Mouse (Mus musculus) kidney, postnatal 36 days (tissue): ENCODE results near the gene Idh3a.
"Not testable (repeated sequence)": the region's sequence is repeated elsewhere in the genome, so short reads cannot be mapped to it uniquely, and the experiment has no call there.

Experiments
- DNase-seq, 2 experiments: peaks; one replicate each; pipeline ENCODE4 v3.0.0; 2021 to 2022; ENCODE audit warnings: mixed read lengths in 2 of 2

The Idh3a gene

DNA sequence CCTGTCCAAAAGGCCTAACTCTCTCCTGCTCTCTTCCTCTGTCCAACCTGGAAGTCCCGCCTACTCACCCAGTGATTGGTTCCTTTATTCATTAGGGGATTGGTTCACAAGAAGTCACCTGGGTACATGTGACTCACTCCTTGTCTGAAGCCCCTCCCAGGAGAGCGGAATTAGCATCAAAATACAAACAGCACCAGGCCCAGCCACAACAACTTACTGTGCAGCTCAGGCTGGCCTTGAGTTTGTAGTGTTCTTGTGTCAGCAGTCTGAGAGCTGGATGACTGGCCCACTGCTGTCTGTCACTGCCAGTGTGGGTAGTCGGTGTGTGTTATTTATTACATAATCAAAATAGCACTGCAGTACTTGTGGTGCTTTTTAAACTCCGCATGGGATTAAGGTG, 7.5 kb downstream of the Idh3a start:
- not testable (repeated sequence) for DNase-seq

DNA sequence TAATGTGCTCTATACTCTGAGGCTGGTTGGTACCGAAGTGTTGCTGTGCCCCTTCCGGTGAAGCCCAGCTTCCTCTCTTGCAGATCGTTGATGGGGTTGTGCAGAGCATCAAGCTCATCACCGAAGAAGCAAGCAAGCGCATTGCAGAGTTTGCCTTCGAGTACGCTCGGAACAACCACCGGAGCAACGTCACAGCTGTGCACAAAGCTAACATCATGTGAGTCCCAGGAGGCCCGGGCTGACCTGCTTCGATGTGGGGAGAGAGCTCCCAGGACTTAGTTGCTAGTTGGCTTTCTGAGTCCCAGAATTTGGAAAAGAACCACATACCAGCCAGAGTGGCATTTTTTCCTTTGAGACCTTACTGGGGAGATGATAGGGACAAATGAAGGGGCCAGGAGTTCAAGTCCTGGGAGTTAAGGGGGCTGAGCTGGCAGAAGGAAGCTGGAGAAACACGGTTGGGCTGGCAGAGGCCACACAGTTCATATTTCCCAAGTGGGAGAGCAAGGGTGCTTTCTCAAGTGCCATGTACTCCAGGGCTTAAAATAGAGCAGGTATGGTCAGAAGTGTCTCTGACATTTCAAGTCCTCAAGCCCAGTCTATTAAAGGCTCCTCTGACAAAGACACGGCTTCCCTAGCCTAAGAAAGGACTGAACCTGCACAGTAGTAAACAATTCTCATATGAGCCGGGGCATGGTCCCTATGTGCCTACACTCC, 10.8 kb downstream of the Idh3a start:
- DNase-seq, result no peak

DNA sequence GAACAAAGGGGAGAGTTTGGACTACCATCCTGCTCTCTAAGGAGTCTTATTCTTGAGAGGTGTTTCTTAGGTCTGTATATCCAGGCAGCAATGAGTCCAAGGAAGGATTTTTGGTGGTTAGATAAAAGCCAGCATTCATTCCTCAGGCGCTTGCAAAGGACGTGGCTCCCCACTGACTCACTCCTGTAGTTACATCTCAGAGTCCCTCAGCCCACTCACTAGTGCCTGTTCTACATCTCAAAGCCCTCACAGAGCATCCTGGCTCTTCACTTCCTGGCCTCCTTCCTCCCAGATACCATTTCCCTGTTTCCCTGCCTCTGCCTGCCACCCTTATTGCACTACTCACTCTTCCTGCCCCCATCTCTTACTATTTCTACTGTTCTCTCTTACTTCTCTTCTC, 16.3 kb downstream of the Idh3a start:
- no peak for DNase-seq

DNA sequence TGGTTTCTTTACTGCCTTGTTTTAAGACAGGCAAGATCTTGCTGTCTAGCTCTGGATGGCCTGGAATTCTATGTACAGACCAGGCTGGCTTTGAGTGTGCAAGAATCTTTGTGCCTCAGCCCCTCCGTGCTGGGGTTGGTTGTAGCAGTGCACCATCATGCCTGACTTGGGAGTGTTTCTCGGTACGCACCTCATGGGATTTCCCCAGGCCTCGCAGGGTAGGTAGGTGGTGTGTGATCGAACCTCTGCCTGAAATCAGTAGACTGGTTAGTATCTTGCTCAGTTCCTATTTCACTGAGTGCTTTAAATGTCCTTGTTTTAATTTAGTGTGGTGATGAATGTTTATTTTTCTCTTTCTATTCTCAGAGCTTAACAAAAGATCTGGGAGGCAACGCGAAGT, 16.8 kb downstream of the Idh3a start:
- DNase-seq, result no peak

DNA sequence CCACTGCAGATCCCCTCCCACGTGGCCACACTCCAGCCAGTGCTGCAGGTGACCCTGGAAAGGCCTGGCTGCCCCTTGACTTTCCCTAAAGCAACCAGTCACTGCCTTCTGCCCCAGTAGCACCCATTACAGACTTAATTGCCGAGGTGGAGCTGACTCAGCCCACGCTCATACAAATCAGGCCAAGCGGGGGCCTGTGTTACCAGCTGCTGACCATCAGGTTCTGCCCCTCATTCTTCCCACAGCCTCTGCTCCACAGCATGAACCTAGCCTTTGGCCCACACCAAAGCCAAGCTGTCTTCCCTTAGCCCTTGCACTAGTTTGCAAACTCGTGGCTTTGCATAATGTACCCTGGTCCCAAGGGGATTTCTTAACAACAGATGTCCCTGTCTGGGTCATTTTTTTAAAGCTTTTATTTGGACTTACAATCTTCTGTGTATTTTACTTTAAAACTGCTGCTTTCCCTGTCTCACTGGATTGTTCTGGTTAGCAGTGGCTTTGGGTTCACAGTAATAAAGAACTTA, 18.1 kb downstream of the Idh3a start:
- DNase-seq, result peak in 1 of 2 experiments; percentile 13

DNA sequence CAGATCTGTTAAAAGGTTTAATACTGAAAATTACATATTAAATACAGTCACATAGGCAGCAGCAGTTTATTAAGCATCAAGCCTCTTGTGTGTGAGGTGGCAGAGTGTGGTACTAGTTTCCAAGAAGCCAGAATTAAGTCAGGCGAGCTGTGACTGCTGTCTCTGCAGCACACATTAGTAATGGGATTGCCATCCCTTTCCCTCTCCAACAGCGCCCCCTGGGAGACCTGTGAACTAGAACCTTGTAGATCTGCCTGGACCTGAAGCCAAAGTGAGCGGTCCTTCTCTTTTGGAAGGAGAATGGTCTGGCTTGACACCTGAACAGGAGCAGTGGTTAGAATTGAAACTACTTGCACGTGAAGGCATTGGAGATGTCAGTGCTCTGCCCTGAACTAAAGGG, 18.8 kb downstream of the Idh3a start:
- peak; percentile 45 to 88 for DNase-seq

DNA sequence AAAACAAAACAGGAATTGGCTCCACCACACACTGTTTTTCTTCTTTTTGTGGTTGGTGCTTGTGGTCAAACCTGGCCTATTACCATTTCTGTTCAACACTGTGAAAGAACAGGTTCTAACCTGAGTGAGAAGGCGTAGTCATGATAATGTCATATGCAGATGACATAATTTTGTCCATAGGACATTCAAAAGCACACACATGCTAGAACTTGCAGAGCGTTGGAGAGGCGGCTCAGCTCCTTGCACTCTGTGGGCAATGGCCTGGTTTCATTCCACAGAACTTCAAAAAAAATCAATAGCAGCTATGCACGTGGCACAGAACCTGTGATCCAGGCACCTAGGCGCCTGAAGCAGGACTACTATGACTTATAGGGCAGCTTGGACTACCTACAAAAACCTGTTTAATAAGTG, 26.7 kb downstream of the Idh3a start:
- DNase-seq, result no peak

DNA sequence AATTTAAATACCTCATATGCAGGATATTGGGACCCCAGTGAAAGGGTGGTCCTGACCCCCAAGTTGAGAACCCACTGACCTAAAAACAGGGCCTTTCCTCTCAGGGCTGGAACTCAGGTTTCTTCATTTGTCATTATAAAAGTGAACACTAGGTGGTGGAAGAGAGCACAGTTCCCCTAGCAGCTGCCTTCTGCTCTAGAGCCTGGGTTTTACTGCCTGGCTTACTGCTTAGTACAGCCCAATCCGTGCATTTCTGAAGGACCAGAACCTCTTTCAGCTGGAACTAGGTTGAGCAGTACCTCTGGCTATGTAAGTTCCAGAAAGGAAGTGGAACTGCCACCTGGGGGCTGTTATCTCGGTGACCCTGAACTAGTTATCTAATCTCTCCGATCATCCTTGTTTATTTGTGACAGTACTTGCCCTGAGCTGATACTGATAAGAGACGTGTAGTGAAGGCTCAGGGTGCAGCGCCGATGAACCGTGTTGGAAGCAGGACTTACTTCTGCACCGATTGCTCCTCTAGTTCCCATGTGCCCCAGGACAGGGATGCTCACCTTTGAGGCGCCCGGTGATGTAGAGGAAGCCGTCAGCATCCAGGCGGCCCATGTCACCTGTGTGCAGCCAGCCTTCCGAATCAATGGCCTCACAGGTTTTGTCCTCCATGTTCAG, 28.2 kb downstream of the Idh3a start:
- peak; percentile 9 to 29 for DNase-seq

DNA sequence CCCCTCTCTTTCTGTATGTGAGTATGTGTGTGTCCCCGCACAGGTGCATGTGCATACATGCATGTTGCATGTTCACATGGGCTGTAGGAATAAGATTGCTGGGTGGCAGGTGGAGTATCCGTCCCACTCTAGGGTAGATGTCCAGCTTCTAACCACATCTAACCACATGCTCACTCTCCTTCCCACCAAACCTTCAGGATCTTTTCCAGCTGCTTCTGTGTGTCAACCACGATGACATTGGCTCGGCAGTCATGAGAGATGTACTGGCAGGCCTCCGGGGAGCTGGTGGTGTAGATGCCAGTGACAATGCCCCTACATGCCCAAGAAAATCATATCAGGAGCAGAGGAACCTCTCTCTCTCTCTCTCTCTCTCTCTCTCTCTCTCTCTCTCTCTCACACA, 41.1 kb downstream of the Idh3a start:
- no peak for DNase-seq

DNA sequence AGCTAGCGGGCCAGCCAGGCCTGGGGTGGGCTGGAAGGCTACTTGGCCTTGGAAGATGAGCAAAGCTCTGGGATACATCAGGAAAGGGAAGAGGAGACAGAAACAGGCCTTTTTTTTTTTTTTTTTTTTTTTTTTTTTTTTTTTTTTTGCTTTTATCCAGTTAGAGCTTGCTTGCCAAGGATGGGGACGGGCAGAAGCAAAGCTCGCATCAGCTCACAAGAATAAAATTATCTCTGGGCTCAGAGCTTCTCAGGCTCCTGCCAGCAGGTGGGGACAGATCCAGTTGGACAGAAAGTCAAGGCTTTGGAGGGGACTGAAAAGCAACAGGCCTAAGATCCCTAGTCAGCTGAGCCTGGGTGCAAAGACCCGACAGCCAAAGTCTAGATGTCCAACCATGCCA, 42.6 kb downstream of the Idh3a start:
- DNase-seq, result no peak

DNA sequence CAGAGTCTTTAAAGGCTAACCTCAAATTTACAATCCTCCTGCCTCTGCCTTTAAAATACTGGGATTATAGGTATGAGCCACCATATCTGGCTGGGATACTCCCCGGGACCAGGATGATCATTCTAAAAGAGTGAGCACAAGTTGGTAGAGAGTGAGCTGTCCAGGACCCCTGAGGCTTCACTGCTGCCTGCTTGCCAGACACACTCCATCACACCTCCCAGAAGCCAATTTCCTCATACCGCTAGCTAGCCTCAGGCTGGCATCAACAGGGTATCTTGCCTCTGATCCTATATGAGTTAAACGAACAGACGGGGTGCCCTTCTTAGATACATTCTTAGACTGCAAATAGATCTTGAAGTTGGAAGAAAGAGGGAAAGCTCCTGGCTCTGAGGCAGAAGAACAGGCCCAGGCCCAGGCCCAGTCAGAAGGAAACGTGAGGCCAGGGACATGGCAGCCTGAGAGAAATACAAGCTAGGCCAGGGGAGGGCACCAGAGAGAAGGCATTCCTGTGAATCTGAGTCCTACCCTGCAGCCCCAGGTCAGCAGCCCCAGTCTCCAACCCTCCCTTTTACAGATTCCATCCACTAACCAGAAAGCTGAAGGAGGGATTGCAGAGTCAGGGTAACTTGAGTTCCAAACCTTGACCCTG, 43.6 kb downstream of the Idh3a start:
- DNase-seq, result peak in 1 of 2 experiments; percentile 32

DNA sequence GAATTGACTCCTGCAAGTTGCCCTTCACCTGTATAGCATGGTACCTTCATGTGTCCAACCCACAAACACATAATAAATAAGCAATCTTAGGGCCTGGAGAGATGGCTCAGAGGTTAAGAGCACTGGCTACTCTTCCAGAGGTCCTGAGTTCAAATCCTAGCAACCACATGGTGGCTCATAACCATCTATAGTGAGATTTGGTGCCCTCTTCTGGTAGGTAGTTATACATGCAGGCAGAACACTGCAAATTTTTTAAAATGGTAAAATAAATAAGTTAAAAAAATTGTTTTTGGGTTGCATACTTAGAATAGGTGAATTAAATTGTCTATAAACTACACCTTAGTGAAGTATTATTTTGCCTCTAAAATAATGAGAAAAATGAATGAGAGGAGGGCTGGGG, 44.8 kb downstream of the Idh3a start:
- DNase-seq, result no peak

DNA sequence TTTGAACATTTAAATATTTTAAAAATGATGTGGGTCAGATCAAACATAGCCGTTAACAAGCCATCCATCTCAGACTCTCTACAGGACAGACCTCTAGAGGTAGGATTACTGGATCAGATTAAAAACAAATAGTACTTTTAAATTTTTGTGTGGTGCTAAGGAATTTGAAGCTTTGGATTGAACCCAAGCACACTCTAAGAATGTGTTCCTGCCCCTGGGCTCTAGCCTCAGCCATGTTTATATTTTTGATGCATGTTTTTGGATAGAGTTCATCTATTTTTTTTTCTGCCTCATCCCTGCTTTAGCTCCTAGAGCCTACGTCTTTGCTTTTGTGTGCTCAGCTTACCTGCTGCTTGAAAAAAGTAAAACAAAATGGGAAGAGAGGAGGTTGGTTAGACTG, 47.3 kb downstream of the Idh3a start:
- no peak for DNase-seq

DNA sequence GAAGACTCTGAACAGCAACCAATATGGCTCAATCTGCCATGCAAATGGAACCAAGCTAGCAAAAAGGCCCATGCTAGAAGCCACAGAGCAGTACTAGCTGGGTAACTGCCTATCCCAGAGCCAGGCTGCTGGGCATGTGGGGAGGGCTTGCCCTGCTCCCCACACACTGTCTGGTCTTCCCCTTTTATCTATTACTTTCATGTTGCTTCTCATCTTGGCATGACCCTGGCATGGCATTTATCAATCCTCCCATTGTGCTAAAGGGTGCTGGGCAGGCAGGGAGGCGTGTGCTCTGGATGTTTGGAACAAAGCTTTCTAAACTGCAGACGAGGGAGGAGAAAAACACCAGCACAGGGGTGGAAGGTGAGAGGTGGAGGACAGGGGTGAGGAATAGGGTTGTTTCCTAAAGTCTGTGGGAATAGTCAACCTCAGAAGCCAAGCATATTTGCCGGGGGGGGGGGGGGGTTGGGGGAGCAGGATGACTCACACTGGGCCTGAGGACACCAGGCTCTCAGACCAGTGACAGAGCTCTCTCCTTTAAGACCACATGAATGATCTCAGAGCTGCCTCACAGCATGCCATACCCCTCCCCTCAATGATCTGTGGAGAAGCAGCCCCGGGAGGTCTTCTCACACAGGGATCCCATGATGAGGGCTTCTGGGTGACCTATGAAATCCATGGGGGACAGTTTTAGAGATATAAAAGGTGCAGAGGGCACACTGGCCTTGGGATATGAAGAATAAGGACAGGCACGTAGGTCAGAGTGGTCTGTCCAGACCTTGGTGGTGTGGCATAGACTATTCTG, 51.6 kb downstream of the Idh3a start:
- no peak for DNase-seq

DNA sequence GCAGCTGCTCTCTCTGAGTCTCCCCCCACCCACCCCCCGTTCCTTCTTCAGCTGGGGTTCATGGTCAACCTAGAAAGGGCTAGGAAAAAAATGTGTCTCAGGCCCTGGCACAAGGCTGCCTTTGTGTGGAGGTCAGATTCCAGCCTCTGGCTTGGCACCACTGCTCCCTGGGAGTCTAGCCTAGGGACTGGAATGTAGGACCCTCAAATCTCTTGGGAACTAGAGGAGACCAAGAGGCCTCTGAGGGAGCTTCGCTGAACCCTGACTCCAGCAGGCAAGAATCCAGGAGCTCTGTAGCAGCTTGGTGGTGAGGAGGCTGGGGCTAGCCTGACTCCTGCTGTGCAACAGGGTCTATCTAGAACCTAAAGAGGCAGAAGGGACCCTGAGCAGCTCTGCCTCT, 53.1 kb downstream of the Idh3a start:
- DNase-seq, result no peak

DNA sequence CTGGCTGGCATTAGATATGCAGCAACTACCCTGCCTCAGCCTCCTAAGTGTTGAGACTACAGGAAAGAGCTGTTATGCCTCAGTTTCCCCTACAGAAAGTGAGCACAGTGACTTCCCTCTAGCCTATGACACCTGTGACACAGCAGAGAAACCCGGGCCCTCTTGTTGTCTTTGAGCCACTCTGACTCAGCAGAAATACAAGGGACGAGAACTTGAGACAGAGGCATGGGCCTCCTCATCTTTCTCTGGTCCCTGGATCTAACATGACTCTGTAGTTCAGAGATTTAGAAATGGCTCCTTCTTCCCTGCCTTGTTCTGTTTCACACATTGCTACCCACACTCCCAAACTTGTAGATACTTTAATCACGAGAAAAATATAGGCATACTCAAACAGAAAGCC, 55.4 kb downstream of the Idh3a start:
- no peak for DNase-seq

DNA sequence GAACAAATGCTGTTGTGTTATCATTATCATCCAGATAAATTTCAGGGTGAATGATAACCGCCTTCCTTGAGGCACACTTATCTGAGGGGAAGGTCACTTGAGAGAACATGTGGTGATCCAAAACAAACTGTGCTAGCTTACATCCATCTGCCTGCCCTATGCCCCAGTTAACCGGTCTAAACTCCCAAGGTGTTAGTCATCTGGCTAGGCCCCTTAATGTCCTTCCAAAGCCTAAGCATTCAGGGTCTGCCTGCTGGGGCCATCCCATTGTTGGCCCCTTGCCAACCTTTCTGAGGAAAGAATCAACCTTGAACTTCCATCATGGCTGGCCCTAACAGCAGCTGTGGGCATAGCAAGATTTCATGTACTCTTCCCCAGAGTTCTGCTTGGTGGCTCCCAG, 56.0 kb downstream of the Idh3a start:
- no peak for DNase-seq

DNA sequence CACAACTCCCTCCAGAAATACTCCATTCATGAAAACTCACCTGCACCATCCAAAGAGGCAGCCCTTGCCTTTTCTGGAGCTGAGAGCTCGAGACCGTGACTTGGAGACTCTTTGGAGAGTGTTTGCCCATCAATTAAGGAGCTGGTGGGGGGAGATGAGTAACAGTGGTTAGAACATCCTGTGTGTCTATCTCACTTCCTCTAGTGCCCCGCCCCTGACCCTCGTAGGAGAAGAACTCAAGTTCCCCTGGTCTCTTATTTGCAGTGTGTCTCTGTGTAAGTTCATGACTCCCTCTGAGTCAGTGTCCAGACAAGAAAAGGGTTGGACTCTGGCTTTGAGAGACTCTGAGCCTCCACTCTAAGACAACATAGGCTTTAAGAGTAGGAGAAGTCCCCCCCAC, 56.4 kb downstream of the Idh3a start:
- no peak for DNase-seq

DNA sequence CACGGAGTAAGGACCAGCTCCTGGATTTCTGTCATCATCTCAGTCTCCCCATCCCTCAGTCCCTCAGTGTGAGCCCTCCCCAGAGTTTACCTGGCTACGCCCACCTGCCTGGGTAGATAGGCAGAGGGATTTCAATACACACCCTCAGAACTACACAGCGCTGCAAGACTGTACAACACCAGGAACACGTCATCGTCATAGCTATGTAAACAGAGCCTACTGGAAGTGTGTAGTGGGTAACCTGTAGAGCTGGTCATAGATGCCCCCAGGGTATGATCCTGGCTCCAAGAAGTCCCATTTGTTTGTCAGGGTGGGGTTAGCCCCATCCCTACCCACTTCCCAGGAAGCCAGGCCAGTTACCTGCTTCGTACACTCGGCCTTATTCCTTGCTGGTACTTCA, 57.0 kb downstream of the Idh3a start:
- DNase-seq, result no peak

DNA sequence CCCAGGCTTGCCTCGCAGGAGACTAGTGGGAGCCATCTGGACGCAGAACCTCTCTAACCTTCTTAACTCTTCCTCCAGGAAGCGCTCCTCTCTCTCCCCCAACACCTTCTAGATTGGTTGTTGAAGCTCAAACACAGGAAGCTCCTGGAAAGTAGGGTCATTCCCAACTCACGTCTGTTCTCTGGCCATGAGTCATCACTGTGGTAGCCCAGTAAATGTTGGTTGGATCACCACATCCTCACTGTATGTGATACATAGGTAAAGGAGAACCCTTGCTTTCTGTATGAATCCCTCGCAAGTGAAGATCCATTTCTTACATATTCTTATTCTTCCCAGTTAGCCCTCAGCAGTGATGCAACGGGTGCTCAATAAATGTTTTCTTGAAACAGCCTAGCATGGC, 59.4 kb downstream of the Idh3a start:
- no peak for DNase-seq

DNA sequence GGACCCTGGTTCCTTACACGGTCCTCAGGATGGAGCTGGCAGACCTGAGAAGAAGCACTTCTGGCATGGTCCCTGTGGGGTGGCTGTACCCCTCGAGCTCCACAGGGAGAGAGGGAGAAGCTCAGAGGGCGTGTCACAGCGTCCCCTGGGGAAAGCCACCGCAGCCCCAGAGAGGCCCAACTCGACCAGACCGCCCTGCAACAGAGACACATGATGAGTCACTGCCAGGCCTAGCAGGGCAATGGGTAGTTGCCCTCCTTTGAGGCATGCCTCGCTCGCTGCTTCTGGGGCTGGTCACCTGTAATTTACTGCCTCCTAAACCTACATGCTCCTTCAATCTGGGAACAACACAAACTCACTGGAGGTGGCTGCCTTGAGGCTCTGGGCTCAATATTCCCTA, 60.1 kb downstream of the Idh3a start:
- DNase-seq, result no peak

DNA sequence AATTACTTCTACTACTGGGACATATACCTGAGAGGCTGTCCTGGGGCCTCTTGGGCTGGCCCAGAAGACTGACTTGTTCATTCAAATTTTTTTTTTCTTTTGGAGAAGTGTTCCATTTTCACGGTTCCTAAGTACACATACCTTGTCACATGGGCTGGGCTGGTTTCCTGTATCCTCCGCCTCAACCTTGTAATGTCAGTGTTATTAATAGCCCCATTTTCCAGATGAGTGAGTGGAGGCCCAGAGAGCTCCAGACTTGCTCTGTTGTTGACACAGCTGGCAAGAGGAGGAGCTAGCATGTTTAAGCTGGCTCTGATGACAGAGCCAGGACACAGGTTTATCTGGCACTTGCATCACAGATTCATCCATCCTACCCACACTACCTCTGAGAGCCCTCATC, 61.3 kb downstream of the Idh3a start:
- no peak for DNase-seq

DNA sequence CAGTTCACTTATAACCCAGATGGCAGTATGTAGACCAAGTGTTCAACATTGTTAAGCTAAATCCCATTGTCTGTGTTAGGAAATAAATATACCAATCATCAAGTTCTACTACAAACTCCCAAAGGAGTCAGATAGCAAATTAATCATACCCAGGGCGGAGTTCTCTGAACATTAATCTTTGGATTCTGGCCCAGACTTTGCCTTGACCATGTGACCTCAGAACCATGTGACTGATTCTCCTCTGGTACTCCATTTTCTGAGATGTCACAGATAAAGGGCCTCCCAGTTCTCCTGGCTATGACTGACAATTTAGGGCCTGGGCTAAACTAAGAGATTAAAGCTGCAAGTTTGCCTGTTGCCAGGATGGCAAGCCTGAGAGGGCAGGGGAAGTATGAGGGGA, 63.2 kb downstream of the Idh3a start:
- DNase-seq, result no peak
